Mouse (Mus musculus): ENCODE measurements around the gene Plxnd1.

- no peak for TF ChIP-seq POLR2A (IDR thresholded peaks at IDR 0.05; ENCODE audit: low read depth, low read length)
- TF ChIP-seq CTCF (IDR thresholded peaks at IDR 0.05; ENCODE audit: extremely low read depth, insufficient read length, insufficient replicate concordance, low read depth, low read length): no peak
Measured at GRCm38 (mm10) chr6:115999227-115999626, 4.4 kb upstream of the Plxnd1 start.

Measured in small intestine, adult 2 months (tissue).